Mouse (Mus musculus) stomach, postnatal 0 days (tissue): Measurements from ENCODE around the gene D630045J12Rik. TPM values are rescaled to one million over a fixed set of nuclear protein-coding genes. Genes with fewer than 3 reads are reported as not detected.

ENCODE experiments used
- ATAC-seq: fragments of 200-750 bp; cut with Nextera tagmentation; 2 replicates; pipeline ENCODE4 v1.8.0; 2017; ENCODE audit not compliant: low FRiP score, low TSS enrichment
- DNase-seq: peaks from one replicate; pipeline ENCODE4 v3.0.0-alpha.2; 2016; ENCODE audit warnings: low spot score
- H3K27ac ChIP-seq: fragments of 300-500 bp; sonication (generic); replicated peaks from 2 replicates; pipeline ENCODE4 v1.5.1; 2014; ENCODE audit warnings: mild to moderate bottlenecking, control low read depth
- H3K27me3 ChIP-seq: fragments of 300-500 bp; sonication (generic); 2 replicates; pipeline ENCODE4 v1.6.1; 2014; ENCODE audit warnings: low read length; ENCODE audit not compliant: control insufficient read depth, insufficient read depth
- H3K36me3 ChIP-seq: fragments of 300-500 bp; sonication (generic); 2 replicates; pipeline ENCODE4 v1.6.1; 2014; ENCODE audit warnings: low read length, mixed read lengths; ENCODE audit not compliant: control insufficient read depth, insufficient read depth
- H3K4me1 ChIP-seq: fragments of 300-500 bp; sonication (generic); replicated peaks from 2 replicates; pipeline ENCODE4 v1.6.1; 2014; ENCODE audit warnings: antibody characterized with exemption; ENCODE audit not compliant: control insufficient read depth, insufficient read depth
- H3K4me2 ChIP-seq: fragments of 300-500 bp; sonication (generic); replicated peaks from 2 replicates; pipeline ENCODE4 v1.6.1; 2014; ENCODE audit warnings: low read depth, mild to moderate bottlenecking, control low read depth, moderate library complexity
- H3K4me3 ChIP-seq: fragments of 300-500 bp; sonication (generic); 2 replicates; pipeline ENCODE4 v1.5.1; 2014; ENCODE audit warnings: low read depth, low read length, control low read depth
- H3K9ac ChIP-seq: fragments of 300-500 bp; sonication (generic); 2 replicates; pipeline ENCODE4 v1.6.1; 2014; ENCODE audit warnings: mild to moderate bottlenecking, low read length, control low read depth, mixed read lengths
- H3K9me3 ChIP-seq: fragments of 300-500 bp; sonication (generic); 2 replicates; pipeline ENCODE4 v1.6.1; 2016; ENCODE audit warnings: low read length; ENCODE audit not compliant: control insufficient read depth
- CTCF ChIP-seq: IDR thresholded peaks from 2 replicates; pipeline ENCODE4 v1.5.1; 2016; ENCODE audit warnings: antibody characterized with exemption, low read depth, mild to moderate bottlenecking, moderate library complexity
- EP300 ChIP-seq: optimal IDR thresholded peaks from 2 replicates; pipeline ENCODE3; 2016; ENCODE audit warnings: antibody characterized with exemption
- WGBS: fragments of 180-500 bp; shearing (Covaris S2); extraction: QIAGEN DNeasy Blood & Tissue Kit; methylation state at CpG from one replicate; pipeline ENCODE4 v1.1.7; 2014; 5-methylcytosine and 5-hydroxymethylcytosine counted together
- polyA plus RNA-seq: library from polyadenylated mRNA; unstranded; fragments of >200 nt; fragmentation: Nextera tagmentation; extraction: Ambion mirVana; gene quantifications from 2 replicates; pipeline ENCODE4 v1.2.1, GENCODE M21; 2015

Gene D630045J12Rik
- polyA plus RNA-seq, 1 experiment from 2014 or later = 0.70 TPM

- Histone ChIP-seq H3K36me3 (no peaks in the 10 kb centered on the region), H3K27ac (no peak overlapping the region), H3K27me3 (no peaks in the 10 kb centered on the region), H3K9me3 (no peaks in the 10 kb centered on the region), H3K9ac (no peak overlapping the region), H3K4me2 (no peak overlapping the region), H3K4me1 (no peaks in the 10 kb centered on the region), H3K4me3 (no peak overlapping the region)
- TF ChIP-seq CTCF (no peak), EP300 (no peak)
- ATAC-seq = no peak
- no peak for DNase-seq
- 74% methylated on average over 3 of the region's 3 CpGs for WGBS
Observed at GRCm38 (mm10) chr6:38244806-38245205, 9.0 kb downstream of the D630045J12Rik start.

- H3K9ac ChIP-seq = 0 out of 2 replicates have a peak overlapping the region, but pooled peaks have one; percentile 4
- no peaks in the 10 kb centered on the region for H3K4me1 ChIP-seq
- H3K9me3 ChIP-seq = no peaks in the 10 kb centered on the region
- no peak for DNase-seq
- no peak overlapping the region for H3K4me2 ChIP-seq
- TF ChIP-seq CTCF = no peak
- TF ChIP-seq EP300 = no peak
- 60% methylated on average over 3 of the region's 3 CpGs for WGBS
- H3K4me3 ChIP-seq = no peak overlapping the region
- H3K27ac ChIP-seq = no peak overlapping the region
- no peaks in the 10 kb centered on the region for H3K27me3 ChIP-seq
- no peaks in the 10 kb centered on the region for H3K36me3 ChIP-seq
- no peak for ATAC-seq
Observed at GRCm38 (mm10) chr6:38244167-38244566, 9.6 kb downstream of the D630045J12Rik start.

- Histone ChIP-seq H3K27ac (no peak overlapping the region), H3K4me2 (no peak overlapping the region), H3K9ac (no peak overlapping the region), H3K4me3 (no peak overlapping the region), H3K36me3 (no peaks in the 10 kb centered on the region), H3K4me1 (no peaks in the 10 kb centered on the region), H3K9me3 (no peaks in the 10 kb centered on the region), H3K27me3 (no peaks in the 10 kb centered on the region)
- 57% methylated on average over 5 of the region's 5 CpGs for WGBS
- ATAC-seq = no peak
- DNase-seq = no peak
- no peak for TF ChIP-seq CTCF
- no peak for TF ChIP-seq EP300
Observed at GRCm38 (mm10) chr6:38242833-38243232, 11.0 kb downstream of the D630045J12Rik start.

- TF ChIP-seq EP300 = no peak
- TF ChIP-seq CTCF = no peak
- Histone ChIP-seq H3K9ac (no peak overlapping the region), H3K27ac (no peak overlapping the region), H3K27me3 (no peaks in the 10 kb centered on the region), H3K4me1 (no peaks in the 10 kb centered on the region), H3K9me3 (no peaks in the 10 kb centered on the region), H3K4me2 (no peak overlapping the region), H3K4me3 (no peak overlapping the region), H3K36me3 (no peaks in the 10 kb centered on the region)
- DNase-seq (no peak), ATAC-seq (no peak)
- 61% methylated on average over 8 of the region's 8 CpGs for WGBS
Observed at GRCm38 (mm10) chr6:38242295-38242830, 11.4 kb downstream of the D630045J12Rik start.

- no peaks in the 10 kb centered on the region for H3K36me3 ChIP-seq
- H3K4me2 ChIP-seq = no peak overlapping the region
- WGBS = 88% methylated on average over 4 of the region's 4 CpGs
- H3K4me1 ChIP-seq = no peaks in the 10 kb centered on the region
- no peak overlapping the region for H3K27ac ChIP-seq
- H3K4me3 ChIP-seq = no peak overlapping the region
- ATAC-seq (no peak), DNase-seq (no peak)
- no peaks in the 10 kb centered on the region for H3K27me3 ChIP-seq
- H3K9ac ChIP-seq = no peak overlapping the region
- H3K9me3 ChIP-seq = no peaks in the 10 kb centered on the region
- TF ChIP-seq CTCF (no peak), EP300 (no peak)
Observed at GRCm38 (mm10) chr6:38241508-38241907, 12.3 kb downstream of the D630045J12Rik start.

GRCm38 (mm10) chr6:38240618-38241017 lies 13.2 kb downstream of the D630045J12Rik start:
- DNase-seq (no peak), ATAC-seq (no peak)
- H3K4me1 ChIP-seq = no peaks in the 10 kb centered on the region
- H3K27ac ChIP-seq = no peak overlapping the region
- no peak overlapping the region for H3K4me3 ChIP-seq
- H3K9me3 ChIP-seq = no peaks in the 10 kb centered on the region
- no peak overlapping the region for H3K9ac ChIP-seq
- H3K27me3 ChIP-seq = no peaks in the 10 kb centered on the region
- WGBS = 80% methylated on average over 5 of the region's 5 CpGs
- no peaks in the 10 kb centered on the region for H3K36me3 ChIP-seq
- TF ChIP-seq CTCF (no peak), EP300 (no peak)
- no peak overlapping the region for H3K4me2 ChIP-seq
